Mouse (Mus musculus) neural tube, embryonic 15.5 days (tissue): Measurements from ENCODE around the gene Btbd35f9. TPM values are rescaled to one million over a fixed set of nuclear protein-coding genes. Genes with fewer than 3 reads are reported as not detected.
"Not testable (repeated sequence)": the region's sequence is repeated elsewhere in the genome, so short reads cannot be mapped to it uniquely, and the experiment has no call there.

Source experiments
- ATAC-seq: fragments of 200-750 bp; cut with Nextera tagmentation; 2 replicates; pipeline ENCODE4 v1.8.0; 2017; ENCODE audit warnings: mild to moderate bottlenecking, moderate TSS enrichment, moderate library complexity; ENCODE audit not compliant: low FRiP score
- H3K27ac ChIP-seq: fragments of 300-500 bp; sonication (generic); replicated peaks from 2 replicates; pipeline ENCODE4 v1.5.1; 2015; ENCODE audit warnings: mild to moderate bottlenecking, inconsistent platforms
- H3K27me3 ChIP-seq: fragments of 300-500 bp; sonication (generic); replicated peaks from 2 replicates; pipeline ENCODE4 v1.6.1; 2015; ENCODE audit warnings: inconsistent platforms
- H3K36me3 ChIP-seq: fragments of 300-500 bp; sonication (generic); 2 replicates; pipeline ENCODE4 v1.6.1; 2015; ENCODE audit warnings: inconsistent platforms
- H3K4me1 ChIP-seq: fragments of 300-500 bp; sonication (generic); 2 replicates; pipeline ENCODE4 v1.6.1; 2015; ENCODE audit warnings: inconsistent platforms
- H3K4me2 ChIP-seq: fragments of 300-500 bp; sonication (generic); 2 replicates; pipeline ENCODE4 v1.6.1; 2015; ENCODE audit warnings: inconsistent platforms, mild to moderate bottlenecking, moderate library complexity
- H3K4me3 ChIP-seq: fragments of 300-500 bp; sonication (generic); replicated peaks from 2 replicates; pipeline ENCODE4 v1.5.1; 2015; ENCODE audit warnings: mild to moderate bottlenecking, inconsistent platforms
- H3K9ac ChIP-seq: fragments of 300-500 bp; sonication (generic); replicated peaks from 2 replicates; pipeline ENCODE4 v1.6.1; 2015; ENCODE audit warnings: mild to moderate bottlenecking, inconsistent platforms
- H3K9me3 ChIP-seq: fragments of 300-500 bp; sonication (generic); replicated peaks from 2 replicates; pipeline ENCODE4 v1.6.1; 2016; ENCODE audit warnings: inconsistent platforms
- WGBS: fragments of 180-500 bp; shearing (Covaris S2); methylation state at CpG from one replicate; pipeline ENCODE4 v1.1.7; 2015; ENCODE audit warnings: mixed read lengths; 5-methylcytosine and 5-hydroxymethylcytosine counted together
- polyA plus RNA-seq: library from polyadenylated mRNA; unstranded; fragments of >200 nt; fragmentation: Nextera tagmentation; extraction: Ambion mirVana; gene quantifications from 2 replicates; pipeline ENCODE4 v1.2.1, GENCODE M21; 2015

Gene Btbd35f9
- polyA plus RNA-seq = not detected in 2 replicates

- not testable (repeated sequence) for H3K36me3 ChIP-seq, H3K4me1 ChIP-seq, H3K4me2 ChIP-seq, H3K4me3 ChIP-seq, ATAC-seq, H3K27ac ChIP-seq, H3K27me3 ChIP-seq, H3K9ac ChIP-seq, H3K9me3 ChIP-seq
- WGBS = no CpG with 5 or more reads among the region's 5 CpGs
Observed at GRCm38 (mm10) chrX:34161399-34161798, at the start of gene Btbd35f9. Btbd35f9 (minus strand) TSS chrX:34161499.

Other genes starting within 250 kb of the Btbd35f9 start
- gene Btbd35f6, start 205.0 kb downstream of the Btbd35f9 start, polyA plus RNA-seq = not detected in 2 replicates
- not detected in 2 replicates for gene Gm21870, start 174.7 kb downstream of the Btbd35f9 start, polyA plus RNA-seq
- not detected in 2 replicates for gene Spin2g, start 77.2 kb upstream of the Btbd35f9 start, polyA plus RNA-seq